Mouse (Mus musculus) thymus, postnatal 14 days (tissue): Measurements from ENCODE around the gene Eci1.
"Not testable (repeated sequence)": the region's sequence is repeated elsewhere in the genome, so short reads cannot be mapped to it uniquely, and the experiment has no call there.

Source experiments
- DNase-seq: peaks from one replicate; pipeline ENCODE4 v3.0.0; 2021

Gene Eci1

GRCm38 (mm10) chr17:24441148-24441547 lies 14.7 kb downstream of the Eci1 start:
- peak; percentile 21 for DNase-seq

- no peak for DNase-seq
These were observed 15.7 kb downstream of the Eci1 start for GRCm38 (mm10) chr17:24442107-24442506.

- no peak for DNase-seq
These were observed 16.3 kb downstream of the Eci1 start, which contains the start of gene Dnase1l2 for GRCm38 (mm10) chr17:24442632-24443155. Dnase1l2 (minus strand) TSS chr17:24443105.

- no peak for DNase-seq
These were observed 17.0 kb downstream of the Eci1 start for GRCm38 (mm10) chr17:24443409-24443808.

- DNase-seq = no peak
These were observed 20.1 kb downstream of the Eci1 start for GRCm38 (mm10) chr17:24446590-24446989.

- DNase-seq = no peak
These were observed 23.1 kb downstream of the Eci1 start for GRCm38 (mm10) chr17:24449507-24449906.

- no peak for DNase-seq
These were observed 24.8 kb downstream of the Eci1 start for GRCm38 (mm10) chr17:24451220-24451619.

- DNase-seq = no peak
These were observed 26.9 kb downstream of the Eci1 start for GRCm38 (mm10) chr17:24453372-24453771.

- no peak for DNase-seq
These were observed 27.8 kb downstream of the Eci1 start for GRCm38 (mm10) chr17:24454218-24454755.

- DNase-seq = peak; percentile 99
These were observed 28.5 kb downstream of the Eci1 start for GRCm38 (mm10) chr17:24454756-24455522.

- not testable (repeated sequence) for DNase-seq
These were observed 29.2 kb downstream of the Eci1 start for GRCm38 (mm10) chr17:24455523-24456206.

GRCm38 (mm10) chr17:24461580-24461979 lies 35.1 kb downstream of the Eci1 start:
- DNase-seq = peak; percentile 56

GRCm38 (mm10) chr17:24462932-24463331 lies 36.5 kb downstream of the Eci1 start:
- DNase-seq = no peak

- DNase-seq = no peak
These were observed 37.1 kb downstream of the Eci1 start for GRCm38 (mm10) chr17:24463374-24464133.

- no peak for DNase-seq
These were observed 42.3 kb downstream of the Eci1 start for GRCm38 (mm10) chr17:24468636-24469246.

GRCm38 (mm10) chr17:24469336-24469909 lies 43.0 kb downstream of the Eci1 start:
- DNase-seq = no peak

GRCm38 (mm10) chr17:24469910-24470602 lies 43.6 kb downstream of the Eci1 start, which contains the start of the genes E4f1 and Pgp:
E4f1 (minus strand) TSS chr17:24470313.
Pgp (plus strand) TSS chr17:24470392.
- DNase-seq = peak; percentile 97

GRCm38 (mm10) chr17:24470701-24471527 lies 44.5 kb downstream of the Eci1 start:
- DNase-seq = peak; percentile 45

GRCm38 (mm10) chr17:24472512-24472911 lies 46.1 kb downstream of the Eci1 start:
- no peak for DNase-seq

- DNase-seq = no peak
These were observed 47.3 kb downstream of the Eci1 start, which contains the start of gene Bricd5 for GRCm38 (mm10) chr17:24473612-24474275. Bricd5 (plus strand) TSS chr17:24473884.
